Mouse (Mus musculus): ENCODE measurements around the gene Wee2.

DNA sequence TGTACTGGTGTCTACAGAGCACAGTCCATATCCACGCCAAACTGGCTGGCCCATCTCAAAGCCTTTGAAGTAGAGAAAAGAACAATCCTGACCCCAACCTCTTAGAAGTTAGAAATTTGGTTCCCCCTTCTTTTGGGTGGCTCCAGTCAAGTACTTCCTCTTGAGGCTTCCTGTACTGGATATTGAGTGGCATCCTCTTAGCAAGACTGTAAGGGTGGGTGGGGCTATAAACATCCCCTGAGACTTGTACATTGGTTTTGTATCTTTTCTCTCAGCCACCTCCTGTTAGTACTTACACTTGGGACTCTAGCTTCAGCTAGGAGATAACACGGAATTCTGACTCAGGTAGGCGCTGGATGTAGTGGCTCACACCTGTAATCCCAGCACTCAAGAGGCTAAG lies 8.6 kb upstream of the Wee2 start:
- TF ChIP-seq CTCF (IDR thresholded peaks at IDR 0.05; ENCODE audit: insufficient read depth, low read length): no peak
- no peak for TF ChIP-seq POLR2A (IDR thresholded peaks at IDR 0.05; ENCODE audit: borderline replicate concordance, extremely low read depth, low read depth, low read length)

Measured in lung, adult 2 months (tissue).